Mouse (Mus musculus): ENCODE results near the gene Sh2b2.

The Sh2b2 gene

GRCm38 (mm10) chr5:136213716-136214115, 32.6 kb downstream of the Sh2b2 start:
- POLR2A ChIA-PET, result no interaction called here
- CTCF ChIA-PET, result interaction anchor here in 1 of 4 experiments (1.0 kb wide), 1 partner anchor 39 kb away, joined by 3 read pairs; no protein-coding TSS in a partner anchor

GRCm38 (mm10) chr5:136212716-136213115, 33.6 kb downstream of the Sh2b2 start:
- ChIA-PET POLR2A (interaction anchor here in 1 of 4 experiments (0.6 kb wide), 1 partner anchor 118 kb away, joined by 4 read pairs; no protein-coding TSS in a partner anchor), CTCF (interaction anchor here in 1 of 4 experiments (0.9 kb wide), 1 partner anchor 40 kb away, joined by 4 read pairs; no protein-coding TSS in a partner anchor)

- CTCF ChIA-PET, result interaction anchor here in 3 of 4 experiments (0.6 to 1.5 kb wide), 4 partner anchors 10 to 41 kb away, joined by 3 to 4 read pairs (median 3); no protein-coding TSS in a partner anchor
- POLR2A ChIA-PET, result interaction anchor here in 1 of 4 experiments (0.7 to 2.2 kb wide), 4 partner anchors 9 to 43 kb away, joined by 3 to 7 read pairs (median 3); partner anchors contain the start of gene Prkrip1
Measured at GRCm38 (mm10) chr5:136211341-136212102, 34.8 kb downstream of the Sh2b2 start.

GRCm38 (mm10) chr5:136210549-136210948, 35.8 kb downstream of the Sh2b2 start:
- CTCF ChIA-PET, result interaction anchor here in 2 of 4 experiments (0.6 to 1.5 kb wide), 4 partner anchors 9 to 573 kb away, joined by 3 to 4 read pairs (median 3); no protein-coding TSS in a partner anchor
- POLR2A ChIA-PET, result interaction anchor here in 2 of 4 experiments (0.6 to 2.2 kb wide), 2 partner anchors 11 to 12 kb away, joined by 3 to 7 read pairs; partner anchors contain the start of gene Prkrip1 (in 1 of the 2)

- CTCF ChIA-PET, result interaction anchor here (0.6 to 3.0 kb wide), 16 partner anchors 8 to 513 kb away, joined by 3 to 34 read pairs (median 4); no protein-coding TSS in a partner anchor
- POLR2A ChIA-PET, result interaction anchor here in 3 of 4 experiments (0.6 to 1.2 kb wide), 5 partner anchors 10 to 291 kb away, joined by 3 to 4 read pairs (median 3); no protein-coding TSS in a partner anchor
Measured at GRCm38 (mm10) chr5:136201832-136202231, 44.5 kb downstream of the Sh2b2 start.

- ChIA-PET POLR2A (interaction anchor here (0.6 to 3.4 kb wide), 31 partner anchors 9 to 625 kb away, joined by 3 to 15 read pairs (median 4); partner anchors contain the start of genes Dtx2 (in 1 of the 4), Hspb1 (in 1 of the 4), Mdh2 (in 1 of the 4) and Orai2 (in 1 of the 4)), CTCF (interaction anchor here (0.6 to 3.9 kb wide), 13 partner anchors 10 to 205 kb away, joined by 3 to 48 read pairs (median 6); partner anchors contain the start of genes Dtx2 (in 1 of the 4) and Polr2j (in 1 of the 4))
Measured at GRCm38 (mm10) chr5:136199526-136199925, 46.8 kb downstream of the Sh2b2 start.

- POLR2A ChIA-PET, result interaction anchor here in 3 of 4 experiments (0.6 to 3.4 kb wide), 43 partner anchors 8 to 626 kb away, joined by 3 to 15 read pairs (median 4); partner anchors contain the start of genes Dtx2 (in 1 of the 3), Hspb1 (in 1 of the 3), Mdh2 (in 1 of the 3) and Orai2 (in 1 of the 3)
- CTCF ChIA-PET, result interaction anchor here (0.6 to 3.9 kb wide), 17 partner anchors 9 to 703 kb away, joined by 3 to 48 read pairs (median 4); partner anchors contain the start of gene Dtx2 (in 1 of the 4)
Measured at GRCm38 (mm10) chr5:136198474-136199391, 47.6 kb downstream of the Sh2b2 start, which contains the start of gene Prkrip1. Gene Prkrip1, minus strand, starts transcription at chr5:136198963.

- CTCF ChIA-PET, result interaction anchor here (0.6 to 2.4 kb wide), 10 partner anchors 10 to 580 kb away, joined by 3 to 9 read pairs (median 4); no protein-coding TSS in a partner anchor
- POLR2A ChIA-PET, result interaction anchor here in 3 of 4 experiments (0.6 to 2.0 kb wide), 7 partner anchors 10 to 88 kb away, joined by 3 to 7 read pairs (median 4); no protein-coding TSS in a partner anchor
Measured at GRCm38 (mm10) chr5:136191870-136192269, 54.5 kb downstream of the Sh2b2 start.

GRCm38 (mm10) chr5:136186723-136187122, 59.6 kb downstream of the Sh2b2 start:
- POLR2A ChIA-PET, result interaction anchor here in 2 of 4 experiments (0.8 to 3.5 kb wide), 6 partner anchors 9 to 522 kb away, joined by 3 to 15 read pairs (median 4); partner anchors contain the start of gene Prkrip1 (in 1 of the 2)
- CTCF ChIA-PET, result interaction anchor here (0.5 to 2.0 kb wide), 51 partner anchors 8 to 656 kb away, joined by 3 to 10 read pairs (median 4); partner anchors contain the start of genes Prkrip1 (in 2 of the 4), Orai2 (in 1 of the 4) and Rhbdd2 (in 1 of the 4)

- POLR2A ChIA-PET, result interaction anchor here in 3 of 4 experiments (0.6 to 1.6 kb wide), 10 partner anchors 8 to 1137 kb away, joined by 3 to 12 read pairs (median 3); partner anchors contain the start of gene Hspb1 (in 1 of the 3)
- CTCF ChIA-PET, result interaction anchor here (0.6 to 1.2 kb wide), 25 partner anchors 9 to 1238 kb away, joined by 3 to 6 read pairs (median 3); partner anchors contain the start of gene Orai2 (in 1 of the 4)
Measured at GRCm38 (mm10) chr5:136183766-136184165, 62.6 kb downstream of the Sh2b2 start.

GRCm38 (mm10) chr5:136182830-136183229, 63.5 kb downstream of the Sh2b2 start:
- ChIA-PET CTCF (interaction anchor here in 2 of 4 experiments (0.9 to 1.2 kb wide), 4 partner anchors 13 to 201 kb away, joined by 3 to 6 read pairs (median 4); partner anchors contain the start of gene Orai2 (in 1 of the 2)), POLR2A (interaction anchor here in 2 of 4 experiments (1.1 to 1.6 kb wide), 2 partner anchors 8 to 12 kb away, joined by 3 to 6 read pairs; partner anchors contain the start of gene Orai2 (in 1 of the 2))

GRCm38 (mm10) chr5:136182049-136182448, 64.3 kb downstream of the Sh2b2 start:
- POLR2A ChIA-PET, result interaction anchor here (0.6 to 1.2 kb wide), 6 partner anchors 10 to 294 kb away, joined by 3 to 5 read pairs (median 3); partner anchors contain the start of genes Dtx2 (in 1 of the 4), Hspb1 (in 1 of the 4) and Prkrip1 (in 1 of the 4)

GRCm38 (mm10) chr5:136181197-136181596, 65.2 kb downstream of the Sh2b2 start:
- POLR2A ChIA-PET, result interaction anchor here in 3 of 4 experiments (0.6 to 1.2 kb wide), 7 partner anchors 9 to 293 kb away, joined by 3 to 5 read pairs (median 3); partner anchors contain the start of genes Hspb1 (in 1 of the 3) and Prkrip1 (in 1 of the 3)
- CTCF ChIA-PET, result interaction anchor here in 2 of 4 experiments (0.6 to 1.5 kb wide), 3 partner anchors 10 to 86 kb away, joined by 3 read pairs; no protein-coding TSS in a partner anchor

More at GRCm38 (mm10) chr5:136182049-136182448, 64.3 kb downstream of the Sh2b2 start:
- CTCF ChIA-PET, result interaction anchor here in 2 of 4 experiments (0.6 to 1.5 kb wide), 3 partner anchors 69 to 376 kb away, joined by 3 read pairs; no protein-coding TSS in a partner anchor

- ChIA-PET CTCF (interaction anchor here in 2 of 4 experiments (0.5 to 1.2 kb wide), 6 partner anchors 33 to 889 kb away, joined by 3 to 4 read pairs (median 4); no protein-coding TSS in a partner anchor), POLR2A (interaction anchor here in 2 of 4 experiments (0.5 to 2.6 kb wide), 8 partner anchors 10 to 389 kb away, joined by 3 to 9 read pairs (median 4); partner anchors contain the start of genes Dtx2 (in 1 of the 2) and Prkrip1 (in 1 of the 2))
Measured at GRCm38 (mm10) chr5:136179594-136179993, 66.8 kb downstream of the Sh2b2 start.

- ChIA-PET CTCF (interaction anchor here in 3 of 4 experiments (0.5 to 2.1 kb wide), 5 partner anchors 10 to 534 kb away, joined by 3 to 7 read pairs (median 4); no protein-coding TSS in a partner anchor), POLR2A (interaction anchor here in 2 of 4 experiments (0.5 to 2.1 kb wide), 10 partner anchors 18 to 406 kb away, joined by 3 to 5 read pairs (median 3); partner anchors contain the start of gene Prkrip1 (in 1 of the 2))
Measured at GRCm38 (mm10) chr5:136173606-136174463, 72.5 kb downstream of the Sh2b2 start.
